Mouse (Mus musculus) forebrain, embryonic 14.5 days (tissue): Measurements from ENCODE around the gene Prss28. TPM values are rescaled to one million over a fixed set of nuclear protein-coding genes. Genes with fewer than 3 reads are reported as not detected.
A peak's percentile ranks its signal among the peaks of the same experiment; 100 is the strongest.

Experiments
- ATAC-seq: fragments of 200-750 bp; cut with Nextera tagmentation; 2 replicates; pipeline ENCODE4 v1.8.0; 2017; ENCODE audit warnings: mild to moderate bottlenecking, moderate library complexity
- DNase-seq: peaks from one replicate; pipeline ENCODE4 v3.0.0-alpha.2; 2015; ENCODE audit warnings: low spot score
- H3K27ac ChIP-seq: fragments of 300-500 bp; sonication (generic); 2 replicates; pipeline ENCODE4 v1.5.1; 2014; ENCODE audit warnings: low read depth, mild to moderate bottlenecking, control low read depth, low read length, moderate library complexity
- H3K27me3 ChIP-seq: fragments of 300-500 bp; sonication (generic); replicated peaks from 2 replicates; pipeline ENCODE4 v1.6.1; 2014; ENCODE audit warnings: low read length, control low read depth, mixed read lengths; ENCODE audit not compliant: control insufficient read depth, insufficient read depth
- H3K36me3 ChIP-seq: fragments of 300-500 bp; sonication (generic); 2 replicates; pipeline ENCODE4 v1.6.1; 2014; ENCODE audit warnings: low read length, control low read depth; ENCODE audit not compliant: control insufficient read depth, insufficient read depth
- H3K4me1 ChIP-seq: fragments of 300-500 bp; sonication (generic); 2 replicates; pipeline ENCODE4 v1.6.1; 2014; ENCODE audit warnings: antibody characterized with exemption, low read length, control low read depth; ENCODE audit not compliant: control insufficient read depth, insufficient read depth
- H3K4me2 ChIP-seq: fragments of 300-500 bp; sonication (generic); 2 replicates; pipeline ENCODE4 v1.6.1; 2014; ENCODE audit warnings: mild to moderate bottlenecking, control low read depth, low read length
- H3K4me3 ChIP-seq: fragments of 300-500 bp; sonication (generic); 2 replicates; pipeline ENCODE4 v1.5.1; 2014; ENCODE audit warnings: low read depth, low read length, control low read depth
- H3K9ac ChIP-seq: fragments of 300-500 bp; sonication (generic); 2 replicates; pipeline ENCODE4 v1.6.1; 2014; ENCODE audit warnings: mild to moderate bottlenecking, low read length, control low read depth, moderate library complexity
- H3K9me3 ChIP-seq: fragments of 300-500 bp; sonication (generic); replicated peaks from 2 replicates; pipeline ENCODE4 v1.6.1; 2016; ENCODE audit warnings: low read length, control low read depth, mixed read lengths; ENCODE audit not compliant: control insufficient read depth
- WGBS: fragments of 180-500 bp; shearing (Covaris S2); extraction: QIAGEN DNeasy Blood & Tissue Kit; methylation state at CpG from one replicate; pipeline ENCODE4 v1.1.7; 2014; 5-methylcytosine and 5-hydroxymethylcytosine counted together
- polyA plus RNA-seq: library from polyadenylated mRNA; unstranded; fragments of >200 nt; fragmentation: Nextera tagmentation; extraction: Ambion mirVana; gene quantifications from 2 replicates; pipeline ENCODE4 v1.2.1, GENCODE M21; 2014

The Prss28 gene
- polyA plus RNA-seq = not detected in 2 replicates

DNA sequence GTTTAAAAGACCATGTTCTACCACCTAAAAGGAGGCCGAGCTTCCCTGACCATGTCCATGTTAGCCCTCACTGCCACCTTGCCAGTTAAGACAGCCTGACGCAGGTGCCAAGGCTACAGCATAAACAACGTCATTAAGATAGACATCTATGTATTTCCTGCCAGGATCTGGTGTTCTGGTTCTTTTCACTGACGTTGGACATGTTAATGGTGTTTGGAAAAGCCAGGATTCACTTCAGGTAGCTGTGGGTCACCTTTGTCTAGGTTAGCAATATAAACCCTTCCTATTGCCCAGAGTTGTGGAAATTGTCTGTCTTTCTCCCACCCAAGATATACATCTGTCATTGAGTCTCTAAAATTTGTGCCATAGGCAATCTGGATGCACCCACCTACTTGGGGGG, at the start of gene Prss28:
Prss28 (plus strand) TSS at position 301 of the 400 bp plus-strand sequence.
- no peaks in the 10 kb centered on the region for H3K36me3 ChIP-seq
- no peak within 1 kb of the TSS for H3K4me2 ChIP-seq
- ATAC-seq (no peak), DNase-seq (no peak)
- H3K27me3 ChIP-seq = no peaks in the 10 kb centered on the region; the same call in 1 of the 2 replicates
- 84% methylated on average over 4 of the region's 4 CpGs for WGBS
- H3K27ac ChIP-seq = no peak within 1 kb of the TSS
- H3K4me3 ChIP-seq = no peak within 1 kb of the TSS
- H3K9ac ChIP-seq = no peak within 1 kb of the TSS
- H3K4me1 ChIP-seq = no peaks in the 10 kb centered on the region
- H3K9me3 ChIP-seq = no peaks in the 10 kb centered on the region

DNA sequence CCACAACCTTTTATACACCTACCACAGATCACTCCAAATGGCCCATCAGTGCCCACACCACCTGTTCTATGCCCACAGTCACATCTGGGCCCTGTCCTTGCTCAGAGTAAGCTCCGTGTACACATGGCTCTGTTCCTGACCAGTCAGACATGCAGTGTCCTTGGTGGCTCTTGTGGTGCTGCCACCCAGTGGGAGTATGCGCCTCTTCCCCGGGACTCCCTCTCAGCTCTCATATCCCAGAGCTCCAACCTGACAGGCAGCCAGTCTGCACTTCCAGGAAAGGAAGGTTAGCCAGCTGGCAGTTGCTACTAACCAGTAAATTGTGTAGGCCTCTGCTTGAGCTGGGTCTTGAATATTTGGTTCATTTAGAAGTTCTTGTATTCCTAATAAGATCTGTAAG, 44.0 kb upstream of the Prss28 start:
- ATAC-seq = no peak
- Histone ChIP-seq H3K4me1 (no peaks in the 10 kb centered on the region), H3K36me3 (peaks cover 81% of the 10 kb centered on the region), H3K4me3 (no peak overlapping the region), H3K27me3 (no peaks in the 10 kb centered on the region), H3K27ac (no peak overlapping the region), H3K9ac (no peak overlapping the region), H3K9me3 (no peaks in the 10 kb centered on the region), H3K4me2 (no peak overlapping the region)
- WGBS = 70% methylated on average over 3 of the region's 3 CpGs
- DNase-seq = no peak

DNA sequence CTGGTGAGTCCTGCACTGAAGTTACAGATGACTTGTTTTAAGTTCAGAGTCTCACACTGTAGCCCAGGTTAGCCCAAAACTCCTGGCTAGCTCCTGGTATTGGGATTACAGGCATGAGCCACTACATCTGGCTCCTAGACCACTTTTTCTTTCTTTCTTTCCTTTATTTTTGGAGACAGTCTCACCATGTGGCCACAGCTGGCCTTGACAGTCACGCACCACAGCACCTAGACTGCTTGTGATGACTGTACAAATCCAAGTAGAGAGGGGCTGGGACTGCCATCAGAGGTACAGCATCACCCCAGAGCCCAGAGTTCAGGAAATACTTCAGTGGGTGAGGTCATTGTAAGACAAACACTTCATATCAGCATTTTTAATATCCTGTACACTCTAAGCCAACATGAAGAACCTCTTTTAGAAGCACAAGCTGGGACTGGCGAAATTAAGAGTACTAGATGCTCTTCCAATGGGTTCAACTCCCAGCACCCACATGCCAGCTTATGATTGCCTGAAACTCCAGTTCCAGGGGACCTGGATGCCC, 37.6 kb upstream of the Prss28 start:
- no peaks in the 10 kb centered on the region for H3K27me3 ChIP-seq
- 82% methylated on average over 2 of the region's 2 CpGs for WGBS
- no peaks in the 10 kb centered on the region for H3K9me3 ChIP-seq
- H3K4me1 ChIP-seq = peaks cover 26% of the 10 kb centered on the region
- no peak overlapping the region for H3K27ac ChIP-seq
- peak overlapping the region; percentile 2; the same call in 1 of the 2 replicates for H3K9ac ChIP-seq
- peaks cover 50% of the 10 kb centered on the region for H3K36me3 ChIP-seq
- ATAC-seq = no peak
- no peak for DNase-seq
- peak overlapping the region; percentile 99 for H3K4me3 ChIP-seq
- H3K4me2 ChIP-seq = peak overlapping the region; percentile 99

- no peaks in the 10 kb centered on the region for H3K27me3 ChIP-seq
- ATAC-seq = no peak
- WGBS = under 1% methylated on average over 10 of the region's 10 CpGs
Observed at GRCm38 (mm10) chr17:25272326-25272725, 36.1 kb upstream of the Prss28 start.

GRCm38 (mm10) chr17:25272951-25273705, 35.3 kb upstream of the Prss28 start:
- under 1% methylated on average over 82 of the region's 92 CpGs for WGBS
- no peaks in the 10 kb centered on the region for H3K9me3 ChIP-seq
- peak; percentile 95 for DNase-seq
- peak overlapping the region; percentile 99 for H3K4me2 ChIP-seq
- peak overlapping the region; percentile 99 for H3K9ac ChIP-seq
- no peaks in the 10 kb centered on the region for H3K27me3 ChIP-seq
- peaks cover 27% of the 10 kb centered on the region for H3K36me3 ChIP-seq
- peak overlapping the region; percentile 99 for H3K4me3 ChIP-seq
- ATAC-seq = peak; percentile 92
- H3K4me1 ChIP-seq = peaks cover 26% of the 10 kb centered on the region
- peak overlapping the region; percentile 99 for H3K27ac ChIP-seq

More at GRCm38 (mm10) chr17:25272326-25272725, 36.1 kb upstream of the Prss28 start:
- Histone ChIP-seq H3K27ac (peak overlapping the region; percentile 99; the same call in 1 of the 2 replicates), H3K36me3 (peaks cover 35% of the 10 kb centered on the region), H3K9me3 (no peaks in the 10 kb centered on the region), H3K9ac (peak overlapping the region; percentile 99), H3K4me1 (peaks cover 26% of the 10 kb centered on the region), H3K4me3 (peak overlapping the region; percentile 99), H3K4me2 (peak overlapping the region; percentile 99)
- DNase-seq = no peak

- WGBS = under 1% methylated on average over 45 of the region's 45 CpGs
- Histone ChIP-seq H3K9me3 (no peaks in the 10 kb centered on the region), H3K9ac (peak overlapping the region; percentile 99), H3K36me3 (peaks cover 19% of the 10 kb centered on the region), H3K27me3 (no peaks in the 10 kb centered on the region), H3K4me1 (peaks cover 26% of the 10 kb centered on the region), H3K4me2 (peak overlapping the region; percentile 99), H3K4me3 (peak overlapping the region; percentile 99), H3K27ac (peak overlapping the region; percentile 99)
- ATAC-seq = peak; percentile 90
- DNase-seq = peak; percentile 98
Observed at GRCm38 (mm10) chr17:25273706-25274501, 34.5 kb upstream of the Prss28 start.

DNA sequence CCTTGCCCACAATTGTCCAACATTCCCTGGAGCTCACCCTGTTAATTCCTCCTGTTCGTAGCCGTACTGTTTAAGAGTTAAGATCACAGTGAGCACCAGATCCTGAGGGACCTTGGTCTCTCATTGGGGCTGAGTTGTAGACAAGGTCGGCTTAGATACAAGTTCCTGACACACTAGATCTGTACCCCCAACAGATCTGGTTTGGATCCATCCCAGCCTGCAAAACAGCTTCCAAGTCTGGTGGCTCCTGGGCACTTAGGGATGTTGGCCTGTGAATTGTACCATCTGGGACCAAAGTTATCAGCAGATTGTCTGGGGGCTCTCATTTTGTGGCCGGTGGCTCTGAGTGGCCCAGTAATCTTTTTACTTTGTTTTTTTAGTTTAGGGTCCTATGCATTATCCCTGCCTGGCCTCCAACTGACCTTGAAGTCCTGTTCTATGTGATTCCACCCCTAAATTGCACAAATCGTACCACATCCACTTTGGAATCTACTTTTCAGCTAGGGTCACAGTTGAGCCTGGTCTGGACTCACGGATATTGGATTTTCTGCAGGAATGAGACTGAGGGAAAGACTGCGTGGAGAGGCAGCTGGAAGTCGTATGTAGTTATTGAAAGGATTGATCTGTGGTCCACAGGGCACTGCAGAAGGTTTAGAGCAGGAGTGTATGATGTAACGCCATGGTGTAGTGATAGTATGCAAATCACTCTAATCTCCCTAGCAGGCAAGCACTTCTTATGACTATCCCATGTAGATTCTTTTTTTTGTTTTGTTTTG, 33.7 kb upstream of the Prss28 start, which contains the start of gene Ube2i:
Ube2i (minus strand) TSS at position 52 of the 776 bp plus-strand sequence.
- peaks cover 26% of the 10 kb centered on the region for H3K4me1 ChIP-seq
- 87% methylated on average over 9 of the region's 9 CpGs for WGBS
- no peaks in the 10 kb centered on the region for H3K9me3 ChIP-seq
- H3K36me3 ChIP-seq = peaks cover 11% of the 10 kb centered on the region
- peak within 1 kb of the TSS; percentile 99 for H3K4me3 ChIP-seq
- DNase-seq (no peak), ATAC-seq (no peak)
- H3K9ac ChIP-seq = peak within 1 kb of the TSS; percentile 99
- no peaks in the 10 kb centered on the region for H3K27me3 ChIP-seq
- H3K27ac ChIP-seq = peak within 1 kb of the TSS; percentile 99
- peak within 1 kb of the TSS; percentile 99 for H3K4me2 ChIP-seq

DNA sequence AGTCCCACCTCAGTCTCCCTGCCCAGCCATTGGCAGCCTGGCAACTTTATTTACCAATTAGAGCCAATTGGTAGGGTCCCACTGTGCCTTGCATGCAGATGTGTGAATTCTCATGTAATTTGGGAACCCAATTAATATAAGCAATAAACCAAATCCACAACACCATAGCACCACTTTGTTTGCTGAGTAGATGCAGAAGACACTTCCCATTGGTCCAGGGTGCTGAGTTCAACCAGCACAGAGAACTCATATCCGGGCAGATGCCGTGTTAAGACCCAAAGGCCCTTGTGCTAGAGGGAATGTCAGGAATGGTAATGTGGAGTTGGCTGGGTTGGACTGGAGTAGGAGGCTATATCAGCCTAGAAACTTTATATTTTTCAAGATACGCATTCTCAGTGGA, 32.6 kb upstream of the Prss28 start:
- no peaks in the 10 kb centered on the region for H3K9me3 ChIP-seq
- ATAC-seq (no peak), DNase-seq (no peak)
- H3K4me1 ChIP-seq = peaks cover 19% of the 10 kb centered on the region
- no peaks in the 10 kb centered on the region for H3K27me3 ChIP-seq
- H3K27ac ChIP-seq = no peak overlapping the region
- H3K9ac ChIP-seq = no peak overlapping the region
- WGBS = 94% methylated on average over 3 of the region's 3 CpGs
- no peak overlapping the region for H3K4me3 ChIP-seq
- H3K4me2 ChIP-seq = no peak overlapping the region
- H3K36me3 ChIP-seq = peaks cover 2% of the 10 kb centered on the region
